Mouse (Mus musculus) layer of hippocampus, adult 18-20 months (tissue): ENCODE results near the gene Pmf1. TPM values are rescaled to one million over a fixed set of nuclear protein-coding genes. Genes with fewer than 3 reads are reported as not detected.
"Not testable (repeated sequence)": the region's sequence is repeated elsewhere in the genome, so short reads cannot be mapped to it uniquely, and the experiment has no call there.

Experiments
- DNase-seq, 2 experiments: peaks; one replicate each; pipeline ENCODE4 v3.0.0; 2022; ENCODE audit warnings: low spot score in 2 of 2
- total RNA-seq, 2 experiments: library from RNA; stranded (reverse); gene quantifications; 2 replicates each; pipeline ENCODE4 v1.2.3; 2021

Gene Pmf1
- total RNA-seq, 2 experiments from 2014 or later, result 5.9 to 6.5 TPM

DNA sequence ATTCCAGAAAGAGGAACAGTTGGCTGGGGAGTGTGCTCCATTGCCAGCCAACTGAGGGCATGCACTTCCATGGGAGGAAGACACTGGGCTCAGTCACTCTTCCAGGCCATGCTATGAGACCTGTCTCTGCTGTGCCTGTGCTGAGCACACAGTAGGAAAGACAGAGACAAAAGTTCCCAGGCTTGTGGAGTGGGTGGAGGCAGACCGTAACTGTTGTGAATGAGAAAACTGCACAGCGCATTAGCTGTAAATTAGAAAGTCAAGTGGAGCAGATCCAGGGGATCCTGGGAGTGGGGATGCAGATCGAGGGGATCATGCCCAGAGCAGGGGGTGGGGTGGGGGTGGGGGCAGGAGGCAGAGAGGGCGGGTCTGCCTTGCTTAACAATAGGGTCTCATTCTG is 29.5 kb upstream of the Pmf1 start:
- no peak for DNase-seq

- no peak for DNase-seq
These were observed 27.3 kb upstream of the Pmf1 start for GRCm38 (mm10) chr3:88437454-88437853.

GRCm38 (mm10) chr3:88436395-88437201 is 26.5 kb upstream of the Pmf1 start:
- DNase-seq, result peak; percentile 34 to 53

DNA sequence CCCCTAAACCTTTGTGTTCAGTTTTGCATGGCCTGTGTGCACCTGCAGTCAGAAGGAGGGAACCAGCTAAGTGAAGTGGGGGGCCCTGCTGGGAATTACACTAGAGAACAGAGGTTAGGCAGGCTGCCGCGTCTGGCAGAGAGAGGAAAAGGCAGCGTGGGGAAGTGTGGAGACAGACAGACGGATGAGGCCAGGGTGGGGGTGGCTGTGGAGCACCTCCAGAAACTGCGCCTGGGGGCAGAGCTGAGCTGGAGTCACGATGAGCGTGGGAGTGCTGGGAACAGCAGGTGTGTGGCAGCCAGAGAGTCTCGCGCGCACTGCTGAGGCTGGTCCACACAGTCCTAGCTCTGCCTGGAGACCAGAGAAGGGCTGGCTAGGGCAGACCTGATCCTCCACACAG is 25.4 kb upstream of the Pmf1 start:
- peak; percentile 83 to 91 for DNase-seq

GRCm38 (mm10) chr3:88428639-88429038 is 18.5 kb upstream of the Pmf1 start:
- not testable (repeated sequence) for DNase-seq

- DNase-seq, result no peak
These were observed 17.3 kb upstream of the Pmf1 start for GRCm38 (mm10) chr3:88427342-88427905.

DNA sequence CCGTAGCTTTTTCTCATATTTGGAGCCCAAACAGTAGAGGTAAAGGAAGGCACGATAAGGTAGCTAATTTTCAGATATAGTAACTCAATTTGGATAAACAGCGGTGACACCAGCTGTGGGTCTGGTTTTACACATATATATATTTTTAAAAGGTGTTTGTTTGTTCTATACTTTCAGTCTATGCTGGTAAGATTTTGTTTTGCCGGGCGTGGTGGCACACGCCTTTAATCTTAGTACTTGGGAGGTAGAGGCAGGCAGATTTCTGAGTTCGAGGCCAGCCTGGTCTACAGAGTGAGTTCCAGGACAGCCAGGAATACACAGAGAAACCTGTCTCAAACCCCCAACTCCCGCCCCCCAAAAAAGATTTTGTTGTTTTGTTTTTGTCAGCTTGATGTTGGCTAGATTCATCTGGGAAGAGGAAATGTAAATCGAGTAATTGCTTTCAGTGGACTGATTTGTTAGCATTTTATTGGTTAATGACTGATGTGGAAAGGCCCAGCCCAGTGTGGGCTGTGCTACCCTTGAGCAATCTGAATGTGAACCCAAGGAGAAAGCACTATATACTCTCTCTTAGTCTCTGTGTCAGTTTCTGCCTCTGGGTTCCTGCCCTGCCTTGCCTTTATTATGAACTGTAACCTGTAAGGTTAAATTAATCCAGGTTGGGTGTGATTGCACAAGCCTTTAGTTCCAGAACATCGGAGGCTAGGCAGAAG is 15.7 kb upstream of the Pmf1 start:
- no peak for DNase-seq

- DNase-seq, result no peak
These were observed 15.2 kb upstream of the Pmf1 start for GRCm38 (mm10) chr3:88425330-88425689.

DNA sequence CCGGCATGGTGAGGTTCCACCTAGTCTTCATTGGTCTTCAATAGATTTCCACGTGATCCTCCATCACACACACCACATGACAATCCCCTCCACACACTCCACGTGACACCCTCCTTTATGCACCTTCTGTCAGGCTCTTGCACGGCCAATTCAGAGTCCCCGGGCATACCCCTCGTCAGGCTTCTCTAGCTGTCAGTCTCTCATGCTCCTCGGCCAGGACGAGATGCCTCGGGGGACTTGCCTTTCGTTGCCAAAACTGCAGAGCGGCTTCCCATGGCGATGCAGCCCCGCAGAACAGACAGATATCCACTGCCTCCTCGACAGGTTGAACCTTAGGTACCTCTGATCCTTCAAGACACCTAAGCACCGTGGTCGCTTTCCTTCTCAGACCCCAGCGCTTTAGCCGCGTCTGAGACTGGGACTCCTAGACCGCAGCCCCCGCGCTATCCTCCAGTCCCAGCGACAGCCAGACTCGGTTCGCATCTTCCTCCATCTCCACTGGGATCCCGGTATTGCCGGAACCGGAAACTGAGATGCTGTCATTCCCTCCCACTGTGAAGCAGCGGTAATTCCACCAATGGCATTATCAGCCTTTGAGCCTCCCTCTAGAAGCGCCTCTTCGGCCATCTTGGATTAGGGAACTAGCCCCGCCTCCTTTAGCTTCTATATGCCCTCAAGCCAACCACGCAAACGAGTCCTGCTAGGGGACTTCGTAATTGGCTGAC is 14.6 kb upstream of the Pmf1 start, which contains the start of gene Slc25a44:
TSS of gene Slc25a44 (minus strand) at position 535 of the 725 bp plus-strand sequence.
- DNase-seq, result peak; percentile 92 to 97

GRCm38 (mm10) chr3:88422020-88422720 is 12.0 kb upstream of the Pmf1 start:
- peak in 1 of 2 experiments; percentile 60 for DNase-seq

DNA sequence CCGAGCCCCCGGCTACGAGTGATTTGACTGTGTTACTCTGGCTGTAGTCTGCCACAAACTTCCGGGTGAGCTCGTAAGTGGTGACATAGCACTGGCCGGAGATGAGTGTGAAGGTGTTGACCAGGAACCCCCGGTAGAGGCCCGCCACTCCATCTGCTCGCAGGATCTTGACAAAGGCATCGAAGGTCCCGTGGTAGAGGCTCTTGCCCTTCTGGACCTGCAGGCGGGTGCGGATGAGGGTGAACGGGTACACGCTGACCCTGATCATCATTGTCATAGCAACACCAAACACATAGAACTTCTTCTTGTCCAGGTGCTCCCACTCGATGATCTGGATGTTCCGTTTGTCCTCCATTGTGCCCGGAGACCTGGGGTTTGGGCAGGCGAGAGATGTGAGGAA is 10.6 kb upstream of the Pmf1 start:
- DNase-seq, result no peak

DNA sequence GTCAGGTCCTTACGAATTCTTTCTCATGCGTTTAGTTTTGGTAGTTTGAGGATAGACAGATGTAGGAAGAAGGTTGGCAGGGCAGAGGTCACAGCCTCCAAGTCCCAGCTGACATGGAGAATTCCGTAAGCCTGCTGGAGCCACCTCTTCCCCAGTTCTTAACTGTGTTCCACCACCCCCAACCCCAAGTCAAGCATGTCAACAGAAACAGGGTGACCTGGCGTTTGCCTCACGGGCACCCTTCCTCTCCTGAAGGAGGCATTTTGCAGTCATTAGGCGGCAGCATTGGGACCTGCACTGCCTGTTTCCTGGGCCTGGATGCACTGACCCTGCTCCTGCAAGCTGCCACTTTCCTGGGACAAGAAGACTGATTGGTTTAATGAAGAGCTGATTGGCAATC is 7.9 kb upstream of the Pmf1 start:
- no peak for DNase-seq

GRCm38 (mm10) chr3:88415668-88416067 is 5.5 kb upstream of the Pmf1 start:
- no peak for DNase-seq

- DNase-seq, result no peak
These were observed 2.5 kb upstream of the Pmf1 start for GRCm38 (mm10) chr3:88412636-88413035.

DNA sequence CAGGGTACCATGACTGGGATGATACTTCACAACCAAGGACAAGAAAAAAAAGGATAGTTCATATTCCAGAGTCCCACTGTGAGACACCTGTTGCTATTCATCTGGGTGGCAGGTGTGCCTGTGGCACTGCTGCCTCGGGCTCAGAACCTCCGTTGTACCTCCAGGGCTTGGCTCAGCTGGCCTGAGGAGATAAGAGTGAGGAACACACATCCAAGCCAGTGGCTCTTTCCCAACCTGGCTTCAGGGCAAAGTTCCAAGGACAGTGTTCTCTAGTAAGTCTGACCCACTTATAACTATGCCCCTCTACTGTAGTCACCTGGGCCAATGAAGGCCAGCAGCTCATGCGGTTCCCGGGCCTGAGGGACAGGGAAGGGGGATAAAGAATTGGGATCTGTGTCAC is 1.6 kb upstream of the Pmf1 start:
- no peak for DNase-seq

DNA sequence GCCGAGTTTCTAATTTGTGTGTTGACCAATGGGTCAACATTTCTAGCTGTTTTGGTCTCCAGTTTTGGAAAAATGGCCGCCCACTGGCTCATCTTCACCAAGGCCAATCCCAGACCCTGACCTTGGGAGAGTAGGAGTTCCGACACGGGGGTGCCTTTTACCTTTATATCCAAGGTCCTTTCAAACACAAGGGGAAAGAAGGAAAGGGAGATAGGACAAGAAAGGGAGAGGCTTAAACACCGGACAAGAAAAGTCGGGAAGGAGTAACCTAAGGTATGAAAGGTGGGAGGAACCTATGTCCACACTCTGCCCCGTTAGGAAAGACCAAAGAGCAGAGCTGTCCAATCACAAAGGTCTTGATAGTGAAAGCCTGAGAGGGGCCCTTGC is 507 bp upstream of the Pmf1 start:
- DNase-seq, result no peak

DNA sequence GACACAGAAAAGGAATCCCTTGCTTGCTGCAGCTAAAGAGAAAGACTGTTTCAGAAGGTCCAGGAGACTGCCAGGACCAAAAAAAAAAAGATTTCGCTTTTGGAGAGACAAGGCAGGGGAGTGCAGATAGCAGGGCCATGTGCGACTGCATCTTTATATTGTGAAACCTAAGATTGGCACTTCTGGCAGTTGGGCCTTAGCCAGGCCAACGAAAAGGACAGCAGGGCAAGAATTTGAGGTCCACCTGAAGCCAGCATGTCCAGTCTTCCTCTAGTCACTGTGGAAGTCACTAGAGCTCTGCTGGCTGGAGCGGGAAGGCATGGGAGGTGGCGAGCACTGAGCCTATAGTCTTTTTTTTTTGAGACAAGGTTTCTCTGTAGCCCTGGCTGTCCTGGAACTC is 1.2 kb downstream of the Pmf1 start:
- DNase-seq, result no peak

DNA sequence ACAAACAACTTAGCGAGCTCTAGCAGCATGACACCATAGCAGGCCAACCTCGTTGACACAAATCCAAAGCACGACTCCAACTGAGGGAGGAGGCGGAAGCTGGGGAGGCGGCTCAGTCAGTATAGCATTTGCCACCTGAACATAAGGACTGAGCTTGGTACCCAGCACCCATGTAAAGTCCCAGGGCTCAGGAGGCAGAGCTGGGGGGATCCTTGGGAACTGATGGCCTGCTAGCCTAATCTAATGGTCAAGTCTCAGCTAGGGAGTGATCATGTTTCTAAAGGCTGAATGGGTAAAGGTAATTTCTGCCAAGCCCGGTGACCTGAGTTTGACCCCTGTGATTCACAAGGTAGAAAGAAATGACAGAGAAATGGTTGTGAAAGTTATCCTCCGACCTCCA is 2.6 kb downstream of the Pmf1 start:
- DNase-seq, result no peak

GRCm38 (mm10) chr3:88407090-88407489 is 3.0 kb downstream of the Pmf1 start:
- peak; percentile 47 to 82 for DNase-seq

- no peak for DNase-seq
These were observed 6.5 kb downstream of the Pmf1 start for GRCm38 (mm10) chr3:88403522-88404230.
